Mouse (Mus musculus) ovary, adult 18-20 months (tissue): Measurements from ENCODE around the gene Tcf21.
A peak's percentile ranks its signal among the peaks of the same experiment; 100 is the strongest.

Experiments used
- DNase-seq: peaks from one replicate; pipeline ENCODE4 v3.0.0; 2022; ENCODE audit warnings: low spot score, mixed read lengths

The Tcf21 gene

DNA sequence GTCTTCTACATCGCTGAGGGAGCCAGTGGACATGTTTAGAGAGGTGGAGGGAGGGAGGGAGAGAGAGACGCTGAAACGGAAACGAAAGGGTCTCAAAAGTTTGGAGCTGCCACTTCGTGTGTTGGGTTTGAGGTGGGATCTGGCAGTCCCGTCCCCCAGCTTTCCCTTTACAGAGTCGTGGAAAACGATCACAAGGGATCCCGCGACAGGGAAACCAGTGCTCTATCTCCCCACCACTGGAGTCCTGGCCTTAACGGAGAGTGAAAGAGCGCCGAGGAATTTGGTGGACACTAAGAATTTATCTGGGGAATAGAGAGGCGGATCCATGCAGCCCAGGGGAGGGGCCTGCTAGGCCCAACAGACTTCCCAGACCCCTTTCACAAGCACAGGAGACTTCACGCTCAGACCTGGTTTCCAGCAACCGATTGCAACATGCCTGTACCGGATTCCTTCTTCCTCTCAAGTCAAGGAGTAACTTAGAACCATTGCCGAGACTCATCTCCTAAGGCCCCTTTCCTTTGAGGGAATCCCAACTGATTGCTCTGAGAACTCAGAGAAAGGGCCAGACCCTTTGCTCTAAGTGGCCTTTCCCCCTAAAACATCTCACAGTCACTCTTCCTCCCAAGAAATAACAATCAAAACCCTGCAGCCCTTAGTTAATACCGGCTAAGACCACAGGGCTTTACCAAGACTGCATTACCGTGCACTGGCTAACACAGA is at the start of gene Tcf21:
Gene Tcf21, minus strand, starts transcription at position 304 of the 720 bp plus-strand sequence.
- DNase-seq, result peak; percentile 30

DNA sequence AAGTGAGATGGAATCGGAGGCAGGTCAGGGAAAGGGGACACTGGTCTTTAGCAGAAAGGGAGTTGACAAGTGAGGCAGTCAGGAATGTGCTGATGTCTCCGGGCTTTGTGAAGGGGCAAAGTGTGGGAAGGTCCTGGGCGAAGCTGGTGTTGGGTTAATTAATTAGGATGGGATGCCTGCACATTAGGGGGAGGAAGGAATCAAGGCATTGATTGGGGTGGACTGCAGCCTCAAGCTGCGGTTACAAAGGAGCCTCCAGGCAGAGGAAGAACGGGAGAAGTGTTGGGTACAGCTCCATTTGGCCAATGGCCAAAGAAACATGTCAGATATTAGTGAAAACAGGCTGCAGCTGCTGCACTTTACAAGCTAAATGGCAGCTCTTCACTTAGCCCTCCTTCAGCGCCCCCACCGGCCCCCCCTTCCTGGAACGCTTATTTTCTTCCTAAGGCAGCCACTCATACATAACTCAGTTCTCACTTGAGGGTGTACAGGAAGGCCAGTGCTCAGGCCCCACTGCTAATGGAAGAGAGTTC is 48.5 kb upstream of the Tcf21 start:
- DNase-seq, result peak; percentile 15

DNA sequence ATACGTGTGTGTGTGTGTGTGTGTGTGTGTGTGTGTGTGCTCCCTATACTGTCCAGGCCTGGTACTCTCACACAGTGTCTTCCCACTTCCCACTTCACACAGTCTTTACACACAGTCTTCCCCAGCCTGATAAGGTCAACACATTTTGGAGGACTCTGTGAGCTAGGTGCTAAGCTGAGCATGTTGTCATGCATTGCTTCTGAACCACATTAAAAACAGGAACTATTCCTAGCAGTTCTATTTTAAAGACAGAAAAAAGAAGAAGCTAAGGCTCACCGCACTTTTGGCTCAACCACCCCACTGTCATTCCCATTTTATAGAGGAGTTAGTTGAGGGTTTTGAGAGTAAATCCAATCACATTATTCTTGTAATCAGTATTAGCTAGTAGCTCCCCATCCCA is 47.2 kb upstream of the Tcf21 start:
- no peak for DNase-seq

DNA sequence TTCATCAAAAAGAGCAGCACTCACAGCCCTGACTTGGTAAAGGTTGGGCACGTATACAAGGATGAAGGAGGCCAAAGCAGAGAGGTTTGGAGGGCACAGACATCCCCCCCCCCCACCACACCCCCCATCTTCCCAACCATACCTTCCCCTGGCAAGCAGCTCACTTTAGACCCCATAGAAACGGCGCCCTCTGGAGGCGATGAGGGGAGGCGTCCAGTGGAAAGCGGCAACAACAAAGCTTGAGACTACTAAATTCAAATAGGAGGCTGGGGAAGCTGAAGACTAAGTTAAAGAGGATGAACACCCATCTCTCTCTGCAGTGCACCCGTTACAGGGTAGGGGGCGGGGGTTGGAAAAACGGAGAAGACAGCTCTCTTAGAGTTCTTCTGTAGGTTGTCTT is 38.1 kb upstream of the Tcf21 start:
- no peak for DNase-seq

DNA sequence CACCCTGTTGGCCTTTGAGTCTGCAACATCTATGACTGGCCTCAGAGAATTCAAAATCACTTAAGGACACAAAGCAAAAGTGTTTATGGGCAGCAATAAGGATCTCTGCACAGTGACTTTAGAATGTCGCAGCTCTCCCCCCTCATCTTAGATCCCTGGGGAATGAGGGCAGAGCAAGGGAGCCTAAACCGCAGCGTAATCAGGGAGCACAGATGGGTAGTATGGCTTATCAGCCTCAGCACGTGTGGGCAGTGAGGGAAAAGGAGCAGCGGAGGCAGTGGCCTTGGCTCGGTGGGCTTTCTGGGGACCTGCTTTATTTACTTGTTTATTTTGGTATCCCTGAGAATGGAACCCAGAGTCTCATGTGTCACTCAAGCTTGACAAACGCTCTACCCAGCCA is 34.4 kb upstream of the Tcf21 start:
- DNase-seq, result no peak

DNA sequence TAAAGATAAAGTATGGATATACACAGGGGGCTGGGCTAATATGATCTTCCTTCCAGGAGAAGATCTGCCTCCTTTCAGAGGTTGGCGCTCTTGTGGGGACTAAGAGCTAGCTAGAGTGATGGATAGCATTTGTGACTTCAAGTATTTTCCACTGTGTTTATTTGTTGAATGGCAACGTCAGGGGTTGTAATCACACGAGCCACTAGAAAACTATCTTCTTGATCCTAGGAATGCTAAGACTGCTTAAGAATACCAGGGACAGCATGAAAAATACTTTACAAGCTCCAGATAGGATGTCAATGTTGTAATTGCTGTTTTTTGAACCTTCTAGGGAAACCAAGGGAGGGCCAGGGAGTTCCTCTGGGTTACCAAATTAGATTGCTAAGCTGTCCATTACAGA is 25.4 kb upstream of the Tcf21 start:
- DNase-seq, result no peak

DNA sequence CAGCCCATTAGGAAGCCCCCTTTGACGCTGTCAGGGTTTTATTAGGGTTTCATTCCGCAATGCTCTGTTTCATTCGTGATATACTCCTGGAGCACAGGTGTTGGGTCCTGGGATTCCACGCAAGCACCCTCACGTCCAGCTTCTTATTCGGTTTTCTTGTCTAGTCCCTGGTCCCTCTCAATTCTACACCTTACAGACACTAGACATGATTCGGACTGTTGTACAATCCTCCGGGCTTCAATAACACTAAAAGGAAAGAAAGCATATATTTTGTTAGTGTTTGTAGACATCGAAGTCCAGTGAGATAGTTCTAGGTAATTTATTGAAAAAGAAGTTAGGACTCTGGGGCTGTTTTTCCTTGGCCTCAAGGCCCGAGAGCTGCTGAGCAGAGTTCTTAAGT is 24.8 kb upstream of the Tcf21 start:
- DNase-seq, result no peak

DNA sequence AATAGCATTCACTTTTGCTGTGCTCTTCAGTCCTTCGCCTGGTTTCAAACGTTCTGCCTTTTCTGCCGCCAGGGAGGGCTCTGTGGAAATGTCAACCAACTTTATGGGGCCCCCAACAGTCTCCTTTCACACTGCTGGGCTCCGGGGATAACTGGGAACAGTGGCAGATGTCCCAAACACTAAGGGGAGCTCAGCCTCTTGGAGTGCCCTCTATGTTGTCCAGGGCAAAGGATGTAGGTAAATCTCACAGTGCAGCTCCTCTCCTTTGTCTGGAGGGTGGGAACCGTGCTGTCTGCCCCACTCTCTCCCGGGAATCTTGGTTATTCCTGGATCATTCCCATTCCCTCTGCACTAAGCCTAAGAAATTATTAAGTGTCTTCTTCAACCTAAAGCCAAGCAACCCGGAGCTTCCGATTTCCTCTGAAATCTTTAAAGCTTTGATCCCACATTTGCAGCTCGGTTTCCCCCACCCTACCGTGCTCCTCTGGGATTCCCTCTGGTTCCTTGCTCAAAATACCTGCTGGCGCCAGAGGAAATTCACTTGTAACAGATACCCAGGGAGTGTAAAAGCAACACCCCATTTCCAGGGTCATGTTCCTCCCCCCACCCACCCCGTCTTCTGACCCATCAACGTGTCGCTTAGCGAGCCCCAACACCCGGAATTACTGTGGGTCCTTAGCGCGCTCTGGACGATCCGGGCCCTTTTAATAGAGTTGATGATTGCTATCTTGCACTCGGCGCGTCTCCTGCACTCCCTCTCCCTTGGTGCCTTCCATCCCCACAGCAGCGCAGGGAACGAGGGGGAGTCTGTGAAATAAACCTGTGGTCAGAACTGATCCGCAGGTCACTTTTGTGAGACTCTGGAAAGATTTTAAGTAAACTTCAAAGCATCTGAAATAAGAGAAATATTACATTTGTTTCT is 23.7 kb upstream of the Tcf21 start:
- DNase-seq, result no peak

DNA sequence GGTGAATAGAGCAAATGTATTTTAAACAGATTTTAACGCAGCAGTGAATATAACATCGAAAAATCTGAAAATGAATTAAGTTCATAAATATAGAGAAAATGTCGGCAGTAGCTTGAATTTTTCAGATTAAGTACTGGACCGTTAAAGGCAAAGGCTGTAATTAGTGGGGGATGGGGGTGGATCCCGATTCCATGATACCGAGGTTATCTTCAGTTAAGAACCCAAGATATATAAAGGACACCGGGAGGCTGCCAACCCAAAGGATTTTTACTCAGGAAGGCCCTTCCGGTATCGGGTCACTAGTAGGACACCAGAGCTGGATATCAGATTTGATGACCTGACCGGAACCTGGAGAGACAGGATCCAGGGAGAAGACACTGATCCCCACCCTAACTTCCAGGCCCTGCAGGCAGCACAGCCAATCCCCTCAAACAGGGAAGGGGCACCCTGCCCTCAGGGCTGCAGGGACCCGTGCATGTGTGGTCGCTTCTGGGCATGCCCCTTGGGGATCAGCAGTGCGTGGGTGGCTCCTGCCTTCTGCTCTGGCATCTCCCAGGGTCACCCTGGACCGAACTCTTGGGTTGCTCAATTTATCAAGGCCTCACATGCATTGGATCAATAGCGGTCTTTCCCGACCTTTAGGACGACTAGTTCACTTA is 22.9 kb upstream of the Tcf21 start:
- no peak for DNase-seq

DNA sequence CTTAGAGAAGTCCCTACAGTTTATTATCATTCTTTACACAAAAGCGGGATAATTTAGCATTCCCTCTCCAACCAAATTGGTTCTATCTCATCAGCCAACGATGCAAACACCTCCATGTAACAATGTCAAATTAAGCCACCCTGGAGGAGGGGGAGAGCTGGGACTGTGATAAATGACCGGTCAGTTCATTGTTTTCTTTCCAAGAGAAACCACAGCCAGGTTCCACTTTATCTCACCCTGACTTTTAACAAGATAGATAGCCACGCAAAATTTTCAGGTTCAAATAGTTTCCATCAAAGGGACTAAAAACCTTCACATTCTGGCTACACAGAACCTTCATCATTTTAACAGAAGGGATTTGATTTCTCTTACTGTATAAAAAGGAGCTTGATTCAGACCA is 22.1 kb upstream of the Tcf21 start:
- no peak for DNase-seq

DNA sequence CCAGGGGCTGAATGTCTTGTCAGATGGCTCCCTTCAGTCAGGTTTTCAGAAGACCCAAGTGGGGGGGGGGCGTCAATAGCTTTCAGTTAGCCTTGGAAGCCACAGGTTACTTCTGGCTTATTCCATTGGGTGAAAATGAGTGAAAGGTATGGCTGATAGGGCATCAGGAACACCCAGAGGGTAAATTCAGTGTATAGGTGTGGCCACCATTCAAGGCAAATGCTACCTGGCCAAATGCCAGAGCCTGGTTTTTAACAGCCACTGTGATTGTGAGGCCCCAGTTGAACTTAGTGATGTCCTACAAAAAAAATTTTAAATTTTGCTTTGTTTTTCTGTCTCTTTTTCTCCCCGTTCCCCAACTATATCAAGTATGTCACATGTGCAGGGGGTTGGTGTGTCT is 6.3 kb upstream of the Tcf21 start:
- no peak for DNase-seq

DNA sequence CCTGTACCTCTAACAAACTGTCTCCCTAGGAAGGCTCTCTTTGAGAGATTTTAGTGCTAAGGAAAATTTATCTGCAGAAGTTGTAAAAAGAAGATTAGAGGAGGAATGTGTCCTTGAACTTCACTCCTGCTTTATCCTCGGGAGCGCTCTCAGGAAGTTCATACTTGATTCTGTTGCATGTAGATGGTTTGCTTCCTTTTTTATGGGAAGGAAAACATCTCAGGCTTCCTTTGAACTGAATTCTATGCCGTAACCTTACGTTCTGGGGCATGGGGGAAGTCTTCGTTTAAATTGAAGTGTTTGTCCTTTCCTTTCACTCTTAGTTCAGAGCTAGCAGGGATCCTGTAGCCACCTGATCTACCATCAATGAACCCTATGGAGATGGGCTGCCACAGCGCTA is 2.9 kb upstream of the Tcf21 start:
- DNase-seq, result no peak

DNA sequence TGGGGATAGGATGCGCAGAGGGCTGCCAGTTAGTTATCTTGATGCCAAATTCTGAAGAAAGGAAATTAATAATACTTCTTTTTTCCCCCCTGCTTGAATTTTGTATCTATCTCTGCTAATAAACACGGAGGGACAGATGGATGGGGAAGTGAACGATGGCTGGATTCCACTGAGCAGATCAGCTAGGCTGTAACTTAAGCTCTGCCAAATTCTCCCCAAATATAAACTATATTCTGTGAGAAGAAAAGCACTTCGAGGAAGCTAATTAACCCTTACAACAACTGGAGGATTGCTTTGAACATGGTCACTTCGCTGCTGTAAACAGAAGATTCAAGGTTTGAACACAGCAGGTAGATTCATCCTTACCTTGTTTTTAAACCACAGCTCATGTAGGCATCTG is 2.5 kb upstream of the Tcf21 start:
- DNase-seq, result no peak

DNA sequence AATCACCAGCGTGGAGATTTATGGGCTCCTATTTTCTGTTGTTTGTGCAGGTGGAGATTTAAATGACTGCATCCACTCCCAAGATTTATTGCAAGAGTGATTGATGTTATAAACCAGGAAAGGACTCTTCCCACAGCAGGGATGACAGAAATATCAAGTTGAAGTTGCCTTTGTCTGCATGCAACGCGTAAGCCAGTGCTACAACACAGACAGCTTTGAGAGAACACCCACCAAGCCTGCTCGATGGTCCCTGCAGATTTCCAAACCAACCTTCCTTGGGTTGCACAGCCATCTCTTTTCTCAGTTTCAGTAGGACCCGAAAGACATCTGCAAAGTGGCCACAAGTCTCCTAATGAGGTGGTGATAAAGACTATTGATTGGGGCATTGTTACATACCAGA is 1.7 kb upstream of the Tcf21 start:
- no peak for DNase-seq

DNA sequence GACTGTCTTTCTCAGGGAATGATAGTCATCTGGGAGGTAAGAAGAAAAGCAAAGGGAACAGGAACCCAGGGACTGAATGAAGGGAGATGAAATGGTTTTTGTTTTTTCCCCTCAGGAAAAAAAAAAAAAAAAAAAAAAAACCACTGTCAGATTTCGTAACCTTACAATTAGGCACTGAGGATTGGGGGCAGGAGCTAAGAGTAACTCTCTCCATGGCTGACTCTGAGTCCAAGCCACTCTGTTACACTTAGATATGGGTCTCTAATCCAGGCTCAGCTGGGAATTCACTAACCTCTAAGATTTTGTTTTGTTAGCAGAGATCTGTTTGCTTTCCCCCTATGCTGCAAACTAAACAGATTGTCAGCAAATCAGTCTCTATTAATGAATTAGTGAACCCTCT is 1.3 kb upstream of the Tcf21 start:
- no peak for DNase-seq

DNA sequence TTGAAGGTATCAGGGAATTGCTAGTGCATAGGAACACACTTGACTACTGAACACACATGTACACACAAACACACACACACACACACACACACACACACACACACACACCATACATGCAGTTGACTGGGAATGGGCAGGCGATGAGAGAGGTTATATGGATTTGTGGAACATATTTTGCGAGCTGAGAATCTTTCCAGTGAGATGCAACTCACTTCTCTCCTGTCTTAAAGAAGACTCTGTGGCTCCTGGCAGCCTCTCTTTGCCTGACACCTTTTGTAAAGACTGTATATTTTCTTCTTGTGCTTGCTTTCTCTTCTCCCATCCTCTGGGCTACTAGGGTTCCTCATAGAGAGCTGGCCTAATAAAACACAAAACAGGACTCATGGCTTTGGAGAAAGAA is 867 bp upstream of the Tcf21 start:
- no peak for DNase-seq

DNA sequence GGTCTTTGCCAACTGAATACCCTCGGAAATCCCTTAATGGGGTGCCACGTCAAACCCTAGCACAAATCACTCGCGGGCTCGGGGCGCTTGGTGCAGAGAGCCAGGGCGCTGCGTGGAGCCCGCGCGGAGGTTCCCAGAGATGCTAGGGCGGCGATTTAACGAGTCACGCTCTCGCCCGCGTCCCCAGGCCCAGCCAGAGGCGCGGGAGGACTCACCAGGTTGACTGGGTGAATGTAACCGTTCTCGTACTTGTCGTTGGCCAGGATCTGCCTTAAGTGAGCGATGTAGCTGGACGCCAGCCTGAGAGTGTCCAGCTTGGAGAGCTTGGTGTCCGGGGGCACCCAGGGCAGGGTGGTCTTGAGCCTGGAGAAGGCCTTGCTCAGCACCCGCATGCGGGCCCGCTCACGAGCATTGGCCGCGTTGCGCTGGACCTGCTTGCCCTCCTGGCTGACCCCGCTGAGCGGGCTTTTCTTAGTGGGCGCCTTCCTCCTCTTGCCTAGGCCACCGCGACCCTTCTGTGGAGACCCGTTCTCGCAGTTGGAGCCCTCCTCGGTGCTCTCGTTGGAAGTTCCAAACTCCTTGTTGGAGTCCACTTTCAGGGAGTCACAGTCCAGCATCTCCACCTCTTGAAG is 619 bp downstream of the Tcf21 start:
- DNase-seq, result no peak

DNA sequence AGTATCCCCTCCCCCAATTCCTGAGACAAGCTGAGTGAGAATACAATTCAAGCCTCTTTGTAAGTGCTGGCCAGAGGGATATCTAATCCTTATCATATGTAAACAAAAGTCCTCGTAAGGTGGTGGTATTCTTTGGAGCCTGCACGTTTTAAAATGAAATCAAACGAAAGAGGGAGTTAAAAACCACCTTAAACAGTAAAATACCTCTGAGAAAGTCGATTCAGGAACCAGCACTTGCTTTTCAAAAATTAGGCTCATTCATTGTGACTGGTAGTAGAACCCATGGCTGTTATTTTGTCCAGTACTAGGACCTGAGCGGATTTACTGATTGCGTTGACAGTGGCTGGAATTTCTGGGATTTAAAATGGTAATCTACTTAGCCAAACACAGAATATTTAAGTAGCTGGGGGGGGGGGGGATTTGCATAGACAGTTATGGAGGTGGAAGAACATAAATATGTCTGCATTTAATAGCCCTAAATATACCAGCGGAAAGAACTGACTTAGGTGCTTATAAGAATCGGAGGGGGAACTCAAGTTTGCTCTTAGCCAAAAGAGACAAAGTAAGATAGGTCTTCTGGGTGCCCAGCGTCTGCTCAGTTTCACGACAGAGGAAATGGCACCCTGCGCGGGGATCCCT is 1.3 kb downstream of the Tcf21 start:
- no peak for DNase-seq

DNA sequence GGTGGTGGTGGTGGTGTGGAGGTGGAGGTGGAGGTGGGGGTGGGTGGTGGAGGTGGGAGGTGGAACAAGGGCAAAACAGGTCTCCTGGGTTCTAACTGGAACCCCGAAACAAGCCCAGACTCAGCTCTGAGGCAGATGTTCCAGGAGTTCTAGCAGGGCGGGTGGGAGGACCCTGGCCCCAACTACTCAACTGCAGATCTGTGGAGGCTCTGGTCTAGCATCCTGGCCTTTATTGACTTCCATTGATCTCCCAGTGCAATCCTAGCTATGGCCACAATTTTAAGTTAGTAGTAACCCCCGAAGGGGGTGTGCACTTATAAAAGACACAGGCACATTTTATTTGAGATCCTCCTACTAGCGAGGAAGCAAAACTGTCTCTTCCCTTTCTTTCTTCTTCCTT is 2.0 kb downstream of the Tcf21 start:
- DNase-seq, result no peak

DNA sequence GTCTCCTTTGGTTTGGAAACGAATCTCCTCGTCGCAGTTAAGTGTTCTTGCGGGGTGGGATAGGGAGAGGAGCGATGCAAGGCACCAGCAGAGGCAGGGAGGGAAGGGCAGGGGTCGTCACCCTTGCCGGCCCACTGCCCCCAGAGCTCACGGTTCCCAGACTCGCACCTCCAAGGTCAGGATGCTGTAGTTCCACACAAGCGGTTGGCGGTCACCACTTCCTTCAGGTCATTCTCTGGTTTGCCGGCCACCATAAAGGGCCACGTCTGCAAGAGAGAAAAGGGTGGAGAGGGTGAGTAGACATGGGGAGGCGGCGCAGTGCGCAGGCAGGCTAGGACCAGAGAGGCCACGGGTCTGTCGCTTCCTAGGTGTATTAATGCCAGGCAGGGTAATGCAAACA is 2.4 kb downstream of the Tcf21 start:
- DNase-seq, result no peak

DNA sequence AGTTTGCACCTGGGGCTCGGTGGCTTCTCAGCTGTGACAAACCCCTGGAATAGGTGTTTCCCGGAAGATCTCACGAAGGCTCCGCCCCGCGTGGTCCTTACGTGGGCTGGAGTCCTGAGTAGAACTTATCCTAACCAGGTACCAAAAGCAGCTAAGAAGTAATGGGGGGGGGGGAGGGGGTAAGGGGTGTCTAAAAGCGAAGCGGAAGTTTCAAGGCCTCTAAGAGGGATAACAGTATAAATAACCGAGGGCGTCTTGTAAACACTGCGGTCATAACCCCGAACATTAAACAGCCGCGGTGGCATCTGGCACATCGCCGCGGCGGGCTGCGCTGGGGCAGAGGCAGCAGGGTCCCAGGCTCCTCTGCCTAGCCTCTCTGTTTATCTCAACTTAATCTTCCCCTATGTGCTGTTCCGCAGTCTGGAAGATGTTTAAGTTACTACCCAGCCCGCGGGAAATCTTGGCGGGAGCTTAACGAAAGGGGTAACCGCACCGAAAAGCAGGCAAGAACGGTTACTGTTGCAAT is 3.7 kb downstream of the Tcf21 start:
- no peak for DNase-seq
